Mouse (Mus musculus) bone marrow macrophage, adult 2 months (primary cell): Measurements from ENCODE around the gene Calhm5.

Experiments
- CTCF ChIP-seq: IDR thresholded peaks from 2 replicates; pipeline ENCODE4 v1.5.1; 2012; ENCODE audit warnings: low read depth, mild to moderate bottlenecking, low read length, moderate library complexity
- POLR2A ChIP-seq: IDR thresholded peaks from 2 replicates; pipeline ENCODE4 v1.6.1; 2012; ENCODE audit warnings: mild to moderate bottlenecking, low read depth, low read length, borderline replicate concordance

GRCm38 (mm10) chr10:34069606-34070005, 26.7 kb downstream of the Calhm5 start:
- TF ChIP-seq POLR2A (no peak), CTCF (no peak)
